Mouse (Mus musculus) MN1 (cell line): Measurements from ENCODE around the gene Tmsb15l.
"Not testable (repeated sequence)": the region's sequence is repeated elsewhere in the genome, so short reads cannot be mapped to it uniquely, and the experiment has no call there.

ENCODE experiments used
- DNase-seq: peaks from one replicate; pipeline ENCODE4 v3.0.0-alpha.2; 2016; ENCODE audit warnings: low spot score

The Tmsb15l gene

DNA sequence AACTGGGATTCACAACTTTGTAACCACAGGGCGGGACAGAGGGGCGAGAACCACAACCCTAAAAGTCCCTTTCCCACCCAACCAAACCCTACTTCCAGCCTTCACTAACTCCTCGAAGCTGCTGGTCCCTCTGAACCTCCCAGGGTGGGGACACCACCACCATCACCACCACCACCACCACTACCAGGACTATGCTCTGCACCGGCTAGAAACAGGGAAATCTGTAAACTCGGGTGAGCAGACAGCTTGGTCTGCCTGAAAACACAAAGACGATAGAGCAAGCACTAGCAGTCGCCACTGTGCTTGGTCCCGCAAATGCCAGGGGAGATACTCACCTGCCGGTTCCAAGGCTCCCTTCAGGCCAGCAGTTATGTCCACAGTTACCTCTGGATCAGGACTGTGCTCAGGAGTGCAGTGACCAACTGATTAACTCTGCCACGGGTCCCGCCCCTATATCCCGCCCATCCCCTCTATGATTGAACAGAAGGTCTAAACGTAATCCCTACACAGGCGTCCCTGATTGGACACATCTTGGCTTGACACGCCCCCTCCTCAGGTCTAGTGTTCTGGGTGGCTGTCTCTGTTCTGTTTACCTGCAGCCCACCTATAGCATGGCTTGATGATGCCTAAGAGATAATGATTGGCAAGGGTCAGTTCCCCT lies at the start of gene Tmsb15l, which contains the start of gene Tmsb15b1:
TSS of gene Tmsb15l (minus strand) at position 446 of the 661 bp plus-strand sequence.
TSS of gene Tmsb15b1 (minus strand) at position 451 of the 661 bp plus-strand sequence.
- DNase-seq, result no peak

- DNase-seq, result peak; percentile 65
Observed at GRCm38 (mm10) chrX:137019310-137019709, 42.6 kb upstream of the Tmsb15l start.

DNA sequence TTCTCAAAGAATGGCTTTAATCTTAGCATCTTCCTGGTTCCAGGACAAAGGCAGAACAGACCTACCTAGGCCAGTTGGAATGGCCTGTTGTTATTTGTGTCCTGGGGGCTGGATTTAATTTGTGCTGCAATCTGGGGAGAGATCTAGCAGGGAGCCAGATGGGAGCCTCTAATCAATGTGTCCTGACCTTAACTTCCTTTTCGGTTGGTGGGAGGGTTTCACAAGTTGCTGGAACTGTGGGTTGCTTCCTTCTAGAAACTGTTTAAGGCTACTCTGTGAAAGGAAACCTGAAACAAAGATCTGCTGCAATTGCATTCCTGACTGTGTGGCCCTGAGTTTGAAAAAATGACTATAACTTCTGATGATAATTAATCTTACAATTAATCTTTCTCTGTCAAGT lies 41.0 kb upstream of the Tmsb15l start:
- no peak for DNase-seq

DNA sequence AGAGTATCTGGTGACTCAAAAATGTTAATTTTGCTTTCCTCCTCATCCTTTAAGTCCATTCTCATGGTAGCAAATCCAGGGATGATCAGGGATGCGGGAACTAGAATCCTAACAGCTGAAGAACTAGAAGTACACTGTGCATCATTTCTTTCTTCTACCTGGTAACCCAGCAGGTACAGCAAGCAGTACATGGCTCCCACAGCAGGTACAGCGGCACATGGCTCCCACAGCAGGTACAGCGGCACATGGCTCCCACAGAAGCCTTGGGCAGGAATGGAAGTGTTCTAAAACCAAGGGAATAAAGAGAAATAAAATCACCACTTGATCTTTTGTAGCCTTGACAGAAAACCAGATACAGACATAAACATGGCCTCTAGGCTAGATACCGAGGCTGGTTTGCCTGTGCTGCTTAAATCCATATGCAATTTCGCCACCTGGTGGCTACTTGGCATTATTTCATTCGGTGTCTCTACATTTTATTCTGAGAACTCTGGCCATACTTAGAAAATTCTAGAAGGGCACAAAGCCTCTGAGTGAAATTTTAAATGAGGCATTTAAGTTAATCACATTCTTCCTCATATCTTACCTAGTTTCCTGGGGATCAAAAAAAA lies 38.5 kb upstream of the Tmsb15l start:
- DNase-seq, result peak; percentile 73

DNA sequence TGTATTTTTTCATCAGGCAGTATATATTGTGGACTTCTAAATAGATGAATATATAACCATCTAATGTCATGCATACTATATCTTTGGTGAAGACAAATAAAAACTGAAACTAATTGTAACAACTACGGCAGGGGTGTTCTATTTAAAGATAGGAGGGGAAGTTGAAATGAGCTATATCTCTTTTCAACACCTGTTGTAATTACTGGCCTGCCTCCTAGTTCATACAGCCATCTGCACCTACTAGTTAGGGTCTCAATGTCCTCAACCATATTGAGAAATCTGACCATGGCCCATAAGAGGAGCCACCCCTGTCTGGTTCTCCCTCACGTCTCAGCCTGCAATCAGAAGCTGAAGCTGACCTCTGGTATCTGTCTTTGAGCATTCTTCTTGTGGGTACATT lies 19.6 kb upstream of the Tmsb15l start:
- DNase-seq, result no peak

DNA sequence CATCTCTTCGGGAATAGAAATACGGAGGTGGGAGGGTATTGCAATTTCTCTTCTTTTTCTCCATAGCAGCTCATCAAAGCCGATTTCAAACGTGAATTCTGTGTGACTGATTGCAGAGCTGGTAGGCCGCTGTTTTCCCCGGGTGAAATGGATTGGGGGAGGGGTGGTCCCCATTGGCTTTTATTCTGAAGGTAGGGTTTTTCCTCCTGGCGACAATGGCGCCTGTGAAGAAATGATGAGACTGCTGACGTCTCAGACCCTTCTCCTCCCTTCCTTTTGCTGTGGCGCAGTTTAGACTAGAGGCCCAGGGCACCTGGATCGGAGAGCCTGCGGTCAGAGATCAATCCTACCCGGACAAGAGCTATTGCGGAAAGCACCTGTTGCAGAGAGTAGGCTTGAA lies 17.0 kb upstream of the Tmsb15l start:
- DNase-seq, result peak; percentile 28

- DNase-seq, result peak; percentile 70
Observed at GRCm38 (mm10) chrX:136992978-136993547, 16.4 kb upstream of the Tmsb15l start, which contains the start of gene Zcchc18. Gene Zcchc18 (plus strand): TSS chrX:136993155.

- peak; percentile 5 for DNase-seq
Observed at GRCm38 (mm10) chrX:136992191-136992965, 15.7 kb upstream of the Tmsb15l start.

DNA sequence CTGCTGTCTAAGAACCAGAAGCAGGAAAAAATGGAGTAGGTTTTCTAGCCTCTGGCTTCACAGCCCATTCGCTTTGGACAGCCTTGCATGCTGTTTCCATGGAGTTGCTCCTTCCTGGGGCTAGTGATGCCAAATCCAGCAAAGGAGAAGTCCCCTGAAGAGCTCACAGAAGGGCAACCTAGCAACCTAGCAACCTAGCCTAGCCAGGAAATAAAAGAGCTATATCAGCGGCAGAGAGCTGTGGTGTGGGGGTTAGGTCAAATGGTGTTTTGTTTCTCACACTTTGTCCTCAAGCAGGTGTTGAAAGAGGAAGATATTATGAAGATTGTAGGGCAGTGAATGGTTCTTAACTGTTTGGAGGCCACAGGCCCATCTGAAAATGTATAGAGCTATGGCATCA lies 14.6 kb upstream of the Tmsb15l start:
- DNase-seq, result no peak

DNA sequence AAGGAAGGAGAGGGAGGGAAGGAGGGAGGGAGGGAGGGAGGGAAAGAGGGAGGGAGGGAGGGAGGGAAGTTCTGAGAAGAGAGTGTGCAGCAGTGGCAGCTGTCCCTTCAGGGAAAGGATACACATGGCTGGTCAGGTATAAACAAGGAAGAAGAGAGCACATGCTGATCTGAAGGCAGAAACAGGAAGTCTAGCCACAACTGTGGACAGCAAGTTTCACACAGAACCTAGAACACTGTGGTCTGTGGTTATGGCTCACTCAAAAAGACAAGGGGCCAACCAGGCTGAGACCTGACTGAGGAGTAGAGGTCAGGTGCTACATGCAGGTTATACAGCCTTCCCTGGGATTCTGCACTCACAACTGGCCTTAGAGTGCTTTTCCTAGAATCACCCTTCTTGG lies 9.4 kb upstream of the Tmsb15l start:
- no peak for DNase-seq

- DNase-seq, result no peak
Observed at GRCm38 (mm10) chrX:136978616-136979015, 1.9 kb upstream of the Tmsb15l start.

- not testable (repeated sequence) for DNase-seq
Observed at GRCm38 (mm10) chrX:136975397-136975796, 1.3 kb downstream of the Tmsb15l start, which contains the start of gene Tmsb15b2. Gene Tmsb15b2 (minus strand): TSS chrX:136975497.

DNA sequence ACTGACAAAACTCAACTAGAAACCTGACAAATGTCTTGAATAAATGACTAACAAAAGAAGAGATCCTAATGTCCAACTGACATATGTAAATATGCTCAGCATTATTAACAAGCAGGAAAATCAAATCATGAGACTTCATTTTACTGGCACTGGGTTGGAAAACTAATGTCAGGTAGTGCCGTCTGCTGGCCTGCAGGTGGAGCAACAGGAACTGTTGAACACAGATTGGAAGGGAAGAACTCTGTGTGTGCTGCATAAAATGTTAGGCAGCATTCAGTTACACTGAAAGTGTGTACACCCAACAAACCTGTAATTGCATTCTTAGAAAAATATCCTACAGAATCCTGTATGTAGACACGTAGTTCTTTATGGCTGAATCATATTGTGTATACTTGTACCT lies 17.0 kb downstream of the Tmsb15l start:
- DNase-seq, result no peak

- not testable (repeated sequence) for DNase-seq
Observed at GRCm38 (mm10) chrX:136958300-136958699, 18.4 kb downstream of the Tmsb15l start.

DNA sequence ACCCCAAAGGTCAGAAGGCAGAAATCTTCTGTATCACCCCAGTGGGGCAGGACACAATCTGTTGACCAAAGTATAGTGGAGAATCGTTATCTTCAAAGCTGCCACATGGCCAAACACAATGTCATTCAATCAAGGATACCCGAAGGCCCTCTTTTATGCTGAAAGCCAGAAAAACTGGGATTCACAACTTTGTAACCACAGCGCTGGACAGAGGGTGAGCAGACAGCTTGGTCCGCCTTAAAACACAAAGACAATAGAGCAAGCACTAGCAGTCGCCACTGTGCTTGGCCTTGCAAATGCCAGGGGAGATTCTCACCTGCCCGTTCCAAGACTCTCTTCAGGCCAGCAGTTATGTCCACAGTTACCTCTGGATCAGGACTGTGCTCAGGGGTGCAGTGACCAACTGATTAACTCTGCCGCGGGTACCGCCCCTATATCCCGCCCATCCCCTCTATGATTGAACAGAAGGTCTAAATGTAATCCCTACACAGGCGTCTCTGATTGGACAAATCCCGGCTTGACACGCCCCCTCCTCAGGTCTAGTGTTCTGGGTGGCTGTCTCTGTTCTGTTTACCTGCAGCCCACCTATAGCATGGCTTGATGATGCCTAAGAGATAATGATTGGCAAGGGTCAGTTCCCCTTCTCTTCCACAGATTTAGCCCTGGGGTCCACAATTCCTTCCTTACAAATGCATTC lies 18.9 kb downstream of the Tmsb15l start:
- not testable (repeated sequence) for DNase-seq

- DNase-seq, result no peak
Observed at GRCm38 (mm10) chrX:136937985-136938384, 38.7 kb downstream of the Tmsb15l start.

- DNase-seq, result no peak
Observed at GRCm38 (mm10) chrX:136927031-136927430, 49.6 kb downstream of the Tmsb15l start, which contains the start of gene H2bfm. Gene H2bfm (plus strand): TSS chrX:136927325.

GRCm38 (mm10) chrX:136925863-136926262 lies 50.8 kb downstream of the Tmsb15l start:
- no peak for DNase-seq
